Mouse (Mus musculus) thymus, postnatal 36 days (tissue): ENCODE data around the gene Vmn1r28.
"Not testable (repeated sequence)": the region's sequence is repeated elsewhere in the genome, so short reads cannot be mapped to it uniquely, and the experiment has no call there.

Experiments used
- DNase-seq, 2 experiments: peaks; one replicate each; pipeline ENCODE4 v3.0.0; 2022; ENCODE audit warnings: mixed read lengths in 2 of 2

Gene Vmn1r28

DNA sequence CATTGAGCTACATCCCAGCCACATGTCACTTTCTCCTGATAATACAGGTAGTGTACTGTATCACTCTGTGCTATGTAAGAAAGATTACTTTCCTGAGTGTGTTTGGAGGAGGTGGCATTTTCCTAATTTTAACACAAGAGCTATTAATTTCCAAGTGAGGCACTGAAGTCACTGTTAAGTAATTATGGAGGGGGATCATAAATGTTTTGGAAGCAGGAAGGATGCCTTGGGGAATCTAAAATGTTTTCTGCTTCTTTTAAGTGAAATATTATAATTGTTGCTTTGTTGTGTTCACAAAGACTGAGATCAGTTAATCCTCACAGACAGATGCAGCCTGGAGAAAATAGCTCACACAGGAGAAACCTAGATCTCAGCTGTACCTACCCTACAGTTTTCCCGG is at the start of gene Vmn1r28:
TSS of gene Vmn1r28 (plus strand) at position 301 of the 400 bp plus-strand sequence.
- no peak for DNase-seq

DNA sequence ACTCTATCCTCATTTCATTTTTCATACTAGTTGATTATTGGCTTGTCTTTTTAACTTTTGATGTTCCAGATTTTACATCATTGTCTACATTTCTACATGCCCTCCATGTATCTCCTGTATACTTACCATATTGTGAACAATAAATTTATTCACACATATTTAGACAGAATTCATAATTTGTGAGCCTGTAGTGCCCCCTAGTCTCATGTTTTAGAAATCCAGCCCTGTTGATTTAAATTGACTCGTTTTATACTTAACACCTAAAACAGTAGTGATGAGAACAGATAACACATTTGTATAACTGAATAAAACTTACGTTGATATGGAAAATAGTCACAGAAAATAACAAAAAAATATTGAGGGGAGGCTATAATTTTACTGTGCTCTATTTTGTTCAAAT is 45.7 kb upstream of the Vmn1r28 start:
- DNase-seq, result no peak

DNA sequence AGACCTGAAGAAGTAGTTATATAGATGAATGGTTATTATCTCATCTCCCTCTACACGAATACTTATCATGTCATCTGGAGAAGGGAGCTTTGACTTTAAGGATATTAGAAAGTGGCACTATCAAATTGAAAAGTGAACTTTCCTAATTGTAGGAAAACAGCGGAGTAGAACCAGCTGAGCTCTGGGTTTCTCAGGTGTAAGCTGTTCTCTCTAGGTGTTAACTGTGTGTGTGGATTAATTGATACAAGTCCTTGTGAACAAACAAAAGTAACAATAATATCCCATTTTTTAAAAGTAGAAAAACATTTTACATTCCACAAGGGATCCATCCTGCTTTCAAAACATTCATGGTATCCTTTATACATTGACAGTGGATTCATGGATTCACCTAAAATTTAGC is 43.1 kb upstream of the Vmn1r28 start, which contains the start of gene Vmn1r27:
TSS of gene Vmn1r27 (minus strand) at position 101 of the 400 bp plus-strand sequence.
- DNase-seq, result no peak

DNA sequence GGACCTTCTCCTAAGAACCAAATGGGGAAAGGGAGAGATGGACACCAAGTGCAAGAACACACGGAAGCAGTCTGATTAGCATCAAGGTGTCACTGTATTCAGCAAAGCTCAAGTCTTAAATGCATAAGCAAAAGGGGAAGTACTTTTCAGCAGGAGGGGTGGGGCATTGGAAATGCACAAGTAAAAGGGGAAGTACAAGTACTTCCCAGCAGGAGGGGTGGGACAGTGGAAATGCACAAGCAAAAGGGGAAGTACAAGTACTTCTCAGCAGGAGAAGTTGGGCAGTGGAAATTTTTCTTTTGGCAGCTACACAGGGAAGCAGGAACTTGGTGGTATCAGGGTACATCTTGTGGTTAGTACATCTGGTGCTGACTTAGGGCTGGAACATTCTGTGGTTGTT is 17.8 kb downstream of the Vmn1r28 start:
- not testable (repeated sequence) for DNase-seq

DNA sequence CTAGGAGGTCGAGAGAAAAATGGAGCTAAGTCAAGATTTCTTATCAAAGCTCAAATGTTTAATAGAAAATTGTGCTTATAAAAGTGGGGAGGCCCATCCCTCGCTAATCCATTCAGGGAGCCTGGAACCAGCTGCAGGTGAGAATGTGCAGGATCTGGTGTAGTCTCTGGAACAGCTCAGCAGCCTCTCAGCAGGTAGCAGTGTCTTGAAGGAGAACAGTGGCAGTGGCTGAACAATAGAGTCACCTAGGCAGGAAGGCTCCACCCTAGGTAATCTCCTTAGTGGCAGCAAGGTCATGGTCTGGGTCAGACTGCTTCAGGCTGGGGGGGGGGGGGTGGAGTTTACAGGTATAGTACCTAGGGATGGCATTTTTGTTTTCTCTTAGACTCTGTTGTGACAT is 30.4 kb downstream of the Vmn1r28 start:
- DNase-seq, result no peak

DNA sequence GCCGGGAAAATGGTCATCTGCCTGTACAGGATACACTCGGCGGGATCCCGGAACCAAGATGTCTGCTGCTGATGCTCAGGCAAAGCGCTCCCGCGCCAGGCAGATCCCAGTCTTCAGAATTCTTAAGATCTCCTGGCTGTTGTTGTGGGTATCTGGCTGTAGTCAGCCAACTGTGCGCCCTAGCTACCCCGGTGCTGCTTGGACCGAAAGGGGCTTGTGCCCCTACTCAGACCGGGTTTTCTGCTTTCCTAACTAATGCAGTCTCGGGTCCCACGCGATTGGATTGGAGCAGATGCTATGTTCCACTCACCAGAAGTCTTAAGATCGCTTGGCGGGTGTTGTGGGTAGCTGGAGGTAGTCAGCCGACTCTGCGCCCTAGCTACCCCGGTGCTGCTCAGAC is 36.7 kb downstream of the Vmn1r28 start:
- not testable (repeated sequence) for DNase-seq

DNA sequence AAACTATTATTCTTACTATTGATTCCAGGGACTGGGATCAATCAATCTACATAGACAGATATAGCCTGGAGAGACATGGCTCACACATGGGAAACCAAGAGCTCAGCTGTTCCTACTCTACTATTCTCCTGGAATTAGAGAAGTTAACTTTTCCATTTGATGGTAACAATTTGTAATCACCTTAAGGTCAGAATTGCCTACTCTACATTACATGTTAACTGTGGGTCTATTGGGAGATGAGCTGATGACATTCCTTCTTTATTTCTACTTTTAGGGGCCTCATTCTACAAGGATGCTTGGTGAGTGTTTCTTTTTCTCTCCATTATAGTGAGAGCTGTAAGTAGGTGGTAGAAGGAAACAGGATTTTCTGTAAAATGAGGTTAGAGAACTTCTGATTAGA is 39.4 kb downstream of the Vmn1r28 start, which contains the start of gene Vmn1r29:
TSS of gene Vmn1r29 (plus strand) at position 301 of the 400 bp plus-strand sequence.
- no peak for DNase-seq
